Mouse (Mus musculus) ES-Bruce4 (cell line): ENCODE measurements around the gene Eif4ebp2. TPM values are rescaled to one million over a fixed set of nuclear protein-coding genes. Genes with fewer than 3 reads are reported as not detected.

Experiments
- H3K27ac ChIP-seq: 2 replicates; pipeline ENCODE4 v1.5.1; 2012; ENCODE audit warnings: low read length, inconsistent platforms; ENCODE audit not compliant: insufficient read depth
- H3K27me3 ChIP-seq: 2 replicates; pipeline ENCODE4 v1.6.1; 2012; ENCODE audit warnings: mild to moderate bottlenecking, low read length, inconsistent platforms; ENCODE audit not compliant: control insufficient read depth, poor library complexity, insufficient read depth, severe bottlenecking
- H3K36me3 ChIP-seq: 2 replicates; pipeline ENCODE4 v1.6.1; 2012; ENCODE audit warnings: inconsistent platforms, mild to moderate bottlenecking, low read length, moderate library complexity; ENCODE audit not compliant: control insufficient read depth, poor library complexity, insufficient read depth, severe bottlenecking
- H3K4me1 ChIP-seq: one replicate; pipeline ENCODE4 v1.8.1; 2011; ENCODE audit warnings: low read length; ENCODE audit not compliant: control insufficient read depth, insufficient read depth
- H3K4me3 ChIP-seq: 2 replicates; pipeline ENCODE4 v1.5.1; 2011; ENCODE audit warnings: low read depth, mild to moderate bottlenecking, low read length
- H3K9ac ChIP-seq: 2 replicates; pipeline ENCODE4 v1.6.1; 2012; ENCODE audit warnings: low read depth, mild to moderate bottlenecking, inconsistent platforms; ENCODE audit not compliant: poor library complexity, severe bottlenecking
- H3K9me3 ChIP-seq: replicated peaks from 2 replicates; pipeline ENCODE4 v1.6.1; 2012; ENCODE audit warnings: mild to moderate bottlenecking, low read length, inconsistent platforms; ENCODE audit not compliant: control insufficient read depth, poor library complexity, insufficient read depth, severe bottlenecking
- CTCF ChIP-seq: IDR thresholded peaks from one replicate; pipeline ENCODE4 v1.8.1; 2011; ENCODE audit warnings: low read depth, low read length
- EP300 ChIP-seq: IDR thresholded peaks from 2 replicates; pipeline ENCODE4 v1.6.1; 2011; ENCODE audit warnings: low read depth, low read length; ENCODE audit not compliant: insufficient read depth
- POLR2A ChIP-seq: IDR thresholded peaks from one replicate; pipeline ENCODE4 v1.8.1; 2011; ENCODE audit warnings: low read length; ENCODE audit not compliant: insufficient read depth
- polyA plus RNA-seq: library from polyadenylated mRNA; stranded (reverse); fragments of >200 nt; gene quantifications from 2 replicates; pipeline ENCODE4 v1.2.4, GENCODE M21; 2011; ENCODE audit warnings: low read depth; ENCODE audit not compliant: missing spikeins, insufficient read depth, insufficient read length

Gene Eif4ebp2
- polyA plus RNA-seq, 1 experiment = 207 TPM

- Histone ChIP-seq H3K27ac (peak overlapping the region; percentile 78), H3K27me3 (no peaks in the 10 kb centered on the region), H3K4me1 (peaks cover 12% of the 10 kb centered on the region), H3K9ac (peak overlapping the region; percentile 41), H3K9me3 (no peaks in the 10 kb centered on the region), H3K36me3 (no peaks in the 10 kb centered on the region), H3K4me3 (peak overlapping the region; percentile 32)
- TF ChIP-seq CTCF (no peak), POLR2A (no peak), EP300 (no peak)
Measured at GRCm38 (mm10) chr10:61412910-61413625, 39.4 kb downstream of the Eif4ebp2 start.

GRCm38 (mm10) chr10:61410193-61410592 lies 42.3 kb downstream of the Eif4ebp2 start:
- Histone ChIP-seq H3K4me1 (peaks cover 7% of the 10 kb centered on the region), H3K9ac (no peak overlapping the region), H3K36me3 (no peaks in the 10 kb centered on the region), H3K9me3 (no peaks in the 10 kb centered on the region), H3K4me3 (no peak overlapping the region), H3K27me3 (no peaks in the 10 kb centered on the region), H3K27ac (peak overlapping the region; percentile 60; the same call in 1 of the 2 replicates)
- TF ChIP-seq CTCF (no peak), EP300 (no peak), POLR2A (no peak)

- Histone ChIP-seq H3K27ac (peak overlapping the region; percentile 84), H3K36me3 (no peaks in the 10 kb centered on the region), H3K9me3 (no peaks in the 10 kb centered on the region), H3K9ac (peak overlapping the region; percentile 21; the same call in 1 of the 2 replicates), H3K27me3 (no peaks in the 10 kb centered on the region), H3K4me1 (peaks cover 7% of the 10 kb centered on the region), H3K4me3 (no peak overlapping the region)
- TF ChIP-seq CTCF = no peak
- TF ChIP-seq EP300 = 0 out of 2 replicates have a peak, but pooled peaks have one; percentile 41
Measured at GRCm38 (mm10) chr10:61409776-61410175, 42.7 kb downstream of the Eif4ebp2 start.

GRCm38 (mm10) chr10:61405958-61406357 lies 46.5 kb downstream of the Eif4ebp2 start:
- no peaks in the 10 kb centered on the region for H3K36me3 ChIP-seq
- H3K9ac ChIP-seq = no peak overlapping the region
- no peaks in the 10 kb centered on the region for H3K9me3 ChIP-seq
- no peak overlapping the region for H3K27ac ChIP-seq
- H3K27me3 ChIP-seq = no peaks in the 10 kb centered on the region
- H3K4me3 ChIP-seq = no peak overlapping the region
- H3K4me1 ChIP-seq = peaks cover 7% of the 10 kb centered on the region
- TF ChIP-seq EP300 (no peak; the same call in 1 of the 2 replicates), CTCF (no peak), POLR2A (no peak)

GRCm38 (mm10) chr10:61402911-61403310 lies 49.5 kb downstream of the Eif4ebp2 start:
- Histone ChIP-seq H3K4me1 (no peaks in the 10 kb centered on the region), H3K27me3 (no peaks in the 10 kb centered on the region), H3K27ac (no peak overlapping the region), H3K4me3 (no peak overlapping the region), H3K9ac (no peak overlapping the region), H3K36me3 (no peaks in the 10 kb centered on the region), H3K9me3 (no peaks in the 10 kb centered on the region)
- TF ChIP-seq EP300 (no peak), POLR2A (no peak), CTCF (no peak)

- TF ChIP-seq EP300 = no peak
- peak; percentile 47 for TF ChIP-seq CTCF
- Histone ChIP-seq H3K27me3 (no peaks in the 10 kb centered on the region), H3K9me3 (no peaks in the 10 kb centered on the region), H3K4me3 (no peak overlapping the region), H3K9ac (no peak overlapping the region), H3K4me1 (no peaks in the 10 kb centered on the region), H3K27ac (no peak overlapping the region), H3K36me3 (no peaks in the 10 kb centered on the region)
Measured at GRCm38 (mm10) chr10:61402480-61402879, 50.0 kb downstream of the Eif4ebp2 start.
